ENCODE assay signal across 9 mouse cellular contexts in the genomic region with DNA sequence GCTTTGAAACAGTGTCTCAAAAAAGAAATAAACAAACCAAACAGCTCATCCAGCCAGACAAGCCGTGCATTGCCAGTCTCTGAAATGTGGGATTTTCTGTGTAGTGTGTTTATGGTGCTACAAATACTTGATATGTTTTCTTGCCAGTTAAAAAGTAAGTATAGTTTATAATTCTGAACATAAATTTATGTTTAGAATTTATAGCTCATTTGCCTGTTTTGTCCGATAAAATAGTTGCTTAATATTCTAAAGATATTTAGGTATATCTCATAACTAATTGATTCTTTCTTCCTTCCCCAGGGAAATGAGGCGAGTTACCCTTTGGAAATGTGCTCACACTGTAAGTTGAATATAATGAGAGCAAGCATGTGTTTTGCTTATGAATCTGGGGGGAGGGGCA. TPM values are rescaled to one million over a fixed set of nuclear protein-coding genes. Genes with fewer than 3 reads are reported as not detected.
A peak's percentile ranks its signal among the peaks of the same experiment; 100 is the strongest.
DNase-seq lines count a peak whose midpoint lies in the region; ATAC-seq and TF ChIP-seq lines count a peak whose summit lies in the region.
"Had no signal": no experiment of that assay in that cellular context is flagged by ENCODE, and none has a peak within 500 bp of the region (broad histone marks: within the 10 kb centered on the region; RNA-seq: fewer than 3 reads in every experiment).

A gene (plus strand): TSS at position 301 of the 400 bp plus-strand sequence.

- WGBS in kidney, embryonic 15.5 days, result 83% methylated on average over 3 of the region's 3 CpGs
- 80% methylated on average over 3 of the region's 3 CpGs for WGBS in bone marrow, adult 2 months
- 85% methylated on average over 3 of the region's 3 CpGs for WGBS in hindbrain, embryonic 10.5 days
- whole genome bisulfite sequencing in midbrain, embryonic 14.5 days, result 62% methylated on average over 3 of the region's 3 CpGs

- no peak within 1 kb of the TSS for H3K4me3 ChIP-seq in kidney, embryonic 15.5 days (replicated peaks)
- no peak within 1 kb of the TSS for H3K4me3 ChIP-seq in bone marrow, adult 2 months (replicated peaks; ENCODE audit: control insufficient read depth, low read depth, low read length)
- no peak within 1 kb of the TSS for H3K4me3 ChIP-seq in hindbrain, embryonic 10.5 days
- H3K4me3 ChIP-seq in midbrain, embryonic 14.5 days (replicated peaks; ENCODE audit: low read depth, low read length), result no peak within 1 kb of the TSS

- no peaks in the 10 kb centered on the region for H3K36me3 ChIP-seq in kidney, embryonic 15.5 days
- 0 out of 2 replicates have a peak, but pooled peaks cover 4% of the 10 kb centered on the region for H3K36me3 ChIP-seq in hindbrain, embryonic 10.5 days
- no peaks in the 10 kb centered on the region for H3K36me3 ChIP-seq in midbrain, embryonic 14.5 days (ENCODE audit: control insufficient read depth, insufficient read depth, low read length)

- H3K9ac ChIP-seq in kidney, embryonic 15.5 days, result no peak within 1 kb of the TSS
- H3K9ac ChIP-seq in midbrain, embryonic 14.5 days (replicated peaks; ENCODE audit: low read length), result no peak within 1 kb of the TSS

- DNase-seq in kidney, postnatal 4 days, result no peak
- no peak for DNase-seq in hindbrain, embryonic 10.5 days (ENCODE audit: low spot score)
- DNase-seq in midbrain, embryonic 14.5 days, result peak; percentile 27
- DNase-seq in testis, postnatal 10 days (ENCODE audit: low spot score), result no peak
- no peak for DNase-seq in B cell, adult 2 months
- no peak for DNase-seq in gastrocnemius, postnatal 14 days
- DNase-seq: kidney, postnatal 10 days had no signal

- TF ChIP-seq POLR2A in bone marrow, adult 2 months (IDR thresholded peaks at IDR 0.05; ENCODE audit: borderline replicate concordance, control insufficient read depth, low read depth, low read length), result no peak

- no peaks in the 10 kb centered on the region for H3K4me1 ChIP-seq in kidney, embryonic 15.5 days
- peaks cover 2% of the 10 kb centered on the region; the same call in 1 of the 2 replicates for H3K4me1 ChIP-seq in bone marrow, adult 2 months (ENCODE audit: control insufficient read depth, insufficient read depth, low read length)
- H3K4me1 ChIP-seq in hindbrain, embryonic 10.5 days (replicated peaks), result no peaks in the 10 kb centered on the region
- H3K4me1 ChIP-seq in midbrain, embryonic 14.5 days (ENCODE audit: control insufficient read depth, insufficient read depth, low read length), result no peaks in the 10 kb centered on the region

- no peak for ATAC-seq in kidney, embryonic 15.5 days (replicated peaks; ENCODE audit: low FRiP score)
- ATAC-seq in midbrain, embryonic 14.5 days (ENCODE audit: low FRiP score, low TSS enrichment), result no peak

- intact Hi-C loops in gastrocnemius, postnatal 14 days (cut with DNase I; ENCODE audit: low total_unique reads), result no loop called here

- H3K9me3 ChIP-seq in kidney, embryonic 15.5 days (replicated peaks), result no peaks in the 10 kb centered on the region
- no peaks in the 10 kb centered on the region for H3K9me3 ChIP-seq in hindbrain, embryonic 10.5 days
- H3K9me3 ChIP-seq in midbrain, embryonic 14.5 days (ENCODE audit: control insufficient read depth, low read length), result no peaks in the 10 kb centered on the region

- no peak within 1 kb of the TSS for H3K27ac ChIP-seq in kidney, embryonic 15.5 days
- H3K27ac ChIP-seq in bone marrow, adult 2 months (ENCODE audit: control insufficient read depth, insufficient read depth, low read depth, low read length, poor library complexity), result no peak within 1 kb of the TSS
- no peak within 1 kb of the TSS for H3K27ac ChIP-seq in hindbrain, embryonic 10.5 days
- H3K27ac ChIP-seq in midbrain, embryonic 14.5 days (replicated peaks; ENCODE audit: low read depth, low read length), result no peak within 1 kb of the TSS

- H3K27me3 ChIP-seq in kidney, embryonic 15.5 days, result no peaks in the 10 kb centered on the region
- H3K27me3 ChIP-seq in hindbrain, embryonic 10.5 days (ENCODE audit: insufficient read depth, poor library complexity, severe bottlenecking), result no peaks in the 10 kb centered on the region
- H3K27me3 ChIP-seq in midbrain, embryonic 14.5 days (ENCODE audit: control insufficient read depth, insufficient read depth, low read length), result no peaks in the 10 kb centered on the region

- H3K4me2 ChIP-seq in kidney, embryonic 15.5 days, result no peak within 1 kb of the TSS
- H3K4me2 ChIP-seq in midbrain, embryonic 14.5 days (ENCODE audit: low read length), result no peak within 1 kb of the TSS

- TF ChIP-seq CTCF in bone marrow, adult 2 months (IDR thresholded peaks at IDR 0.05; ENCODE audit: control insufficient read depth, insufficient read depth, low read length), result no peak

RNA-seq across cellular contexts. Expression of the gene that starts here (rescaled TPM):
- 27.5 and 27.6 TPM in 2 replicates for polyA plus RNA-seq in kidney, embryonic 15.5 days (2015; fragmentation: Nextera tagmentation; extraction: Ambion mirVana)
- polyA plus RNA-seq in bone marrow, adult 2 months (2011; ENCODE audit: insufficient read depth, insufficient read length, low replicate concordance, missing spikeins), result 5.4 and 11.1 TPM in 2 replicates
- polyA plus RNA-seq in hindbrain, embryonic 10.5 days (2016; fragmentation: Nextera tagmentation; extraction: Ambion mirVana), result 25.8 and 31.0 TPM in 2 replicates
- 17.5 and 22.0 TPM in 2 replicates for polyA plus RNA-seq in midbrain, embryonic 14.5 days (2014; fragmentation: Nextera tagmentation; extraction: Ambion mirVana)
- total RNA-seq in gastrocnemius, postnatal 14 days (2021), result 1 to 10 TPM; 5.0 to 6.6 TPM
